Mouse (Mus musculus) liver, adult 2 months (tissue): ENCODE data around the gene Olfr718-ps1. TPM values are rescaled to one million over a fixed set of nuclear protein-coding genes. Genes with fewer than 3 reads are reported as not detected.

ENCODE experiments used
- DNase-seq: peaks from one replicate; pipeline ENCODE4 v3.0.0-alpha.2; 2011; ENCODE audit warnings: low read depth, low spot score; ENCODE audit errors: extremely low read depth
- H3K27ac ChIP-seq: fragments of 200-500 bp; replicated peaks from 2 replicates; pipeline ENCODE4 v1.5.1; 2012; ENCODE audit warnings: low read depth, mild to moderate bottlenecking, control low read depth, inconsistent platforms, low read length; ENCODE audit not compliant: insufficient read depth
- H3K27me3 ChIP-seq: fragments of 200-500 bp; 2 replicates; pipeline ENCODE4 v1.6.1; 2012; ENCODE audit warnings: mild to moderate bottlenecking, moderate library complexity, low read length, inconsistent platforms; ENCODE audit not compliant: control insufficient read depth, insufficient read depth
- H3K36me3 ChIP-seq: fragments of 200-500 bp; 2 replicates; pipeline ENCODE4 v1.6.1; 2012; ENCODE audit warnings: low read length, inconsistent platforms; ENCODE audit not compliant: control insufficient read depth, insufficient read depth
- H3K4me1 ChIP-seq: fragments of 200-500 bp; 2 replicates; pipeline ENCODE4 v1.6.1; 2011; ENCODE audit warnings: low read length; ENCODE audit not compliant: control insufficient read depth, insufficient read depth
- H3K4me3 ChIP-seq: fragments of 200-500 bp; 2 replicates; pipeline ENCODE4 v1.5.1; 2011; ENCODE audit warnings: low read depth, mild to moderate bottlenecking, control low read depth, low read length, moderate library complexity; ENCODE audit not compliant: insufficient read depth
- H3K79me2 ChIP-seq: fragments of 200-500 bp; 2 replicates; pipeline ENCODE4 v1.6.1; 2012; ENCODE audit warnings: inconsistent platforms, mild to moderate bottlenecking, low read length, moderate library complexity; ENCODE audit not compliant: control insufficient read depth, insufficient read depth
- H3K9ac ChIP-seq: fragments of 200-500 bp; 2 replicates; pipeline ENCODE4 v1.6.1; 2012; ENCODE audit warnings: low read depth, mild to moderate bottlenecking, control low read depth, inconsistent platforms, low read length
- CTCF ChIP-seq: fragments of 200-500 bp; IDR thresholded peaks from 2 replicates; pipeline ENCODE4 v1.5.1; 2011; ENCODE audit warnings: low read depth, low read length, control low read depth
- POLR2A ChIP-seq: fragments of 200-500 bp; IDR thresholded peaks from 2 replicates; pipeline ENCODE4 v1.6.1; 2011; ENCODE audit warnings: low read length, control low read depth; ENCODE audit not compliant: insufficient read depth; ENCODE audit errors: extremely low read depth
- WGBS: fragments of 180-500 bp; shearing (Covaris S2); methylation state at CpG from one replicate; pipeline ENCODE4 v1.1.7; 2018; 5-methylcytosine and 5-hydroxymethylcytosine counted together
- polyA plus RNA-seq: library from polyadenylated mRNA; depleted of rRNA; stranded (reverse); fragments of >200 nt; gene quantifications from 2 replicates; pipeline ENCODE4 v1.2.3, GENCODE M21; 2012
- total RNA-seq: library from RNA; depleted of rRNA; stranded (reverse); fragments of >200 nt; gene quantifications from 2 replicates; pipeline ENCODE4 v1.2.3, GENCODE M21; 2014

Gene Olfr718-ps1
- total and polyA plus RNA-seq, 2 experiments, result not detected

GRCm38 (mm10) chr5:143126908-143127307 lies 20.5 kb downstream of the Olfr718-ps1 start:
- Histone ChIP-seq H3K9ac (no peak overlapping the region), H3K4me3 (no peak overlapping the region), H3K36me3 (no peaks in the 10 kb centered on the region), H3K4me1 (no peaks in the 10 kb centered on the region), H3K27ac (no peak overlapping the region), H3K79me2 (no peaks in the 10 kb centered on the region), H3K27me3 (no peaks in the 10 kb centered on the region)
- TF ChIP-seq CTCF (no peak), POLR2A (no peak)
- WGBS, result 75% methylated on average over 4 of the region's 4 CpGs
- DNase-seq, result no peak

GRCm38 (mm10) chr5:143126089-143126488 lies 21.3 kb downstream of the Olfr718-ps1 start:
- Histone ChIP-seq H3K27ac (no peak overlapping the region), H3K9ac (no peak overlapping the region), H3K4me1 (no peaks in the 10 kb centered on the region), H3K36me3 (no peaks in the 10 kb centered on the region), H3K79me2 (no peaks in the 10 kb centered on the region), H3K27me3 (no peaks in the 10 kb centered on the region), H3K4me3 (no peak overlapping the region)
- 93% methylated on average over 8 of the region's 9 CpGs for WGBS
- TF ChIP-seq POLR2A (no peak), CTCF (no peak)
- DNase-seq, result no peak

GRCm38 (mm10) chr5:143125601-143126000 lies 21.8 kb downstream of the Olfr718-ps1 start:
- Histone ChIP-seq H3K9ac (no peak overlapping the region), H3K4me1 (no peaks in the 10 kb centered on the region), H3K27ac (no peak overlapping the region), H3K27me3 (no peaks in the 10 kb centered on the region), H3K4me3 (no peak overlapping the region), H3K36me3 (no peaks in the 10 kb centered on the region), H3K79me2 (no peaks in the 10 kb centered on the region)
- WGBS, result 86% methylated on average over 7 of the region's 7 CpGs
- no peak for DNase-seq
- TF ChIP-seq CTCF (no peak), POLR2A (no peak)

- H3K79me2 ChIP-seq, result no peaks in the 10 kb centered on the region
- TF ChIP-seq CTCF (no peak), POLR2A (no peak)
- no peaks in the 10 kb centered on the region for H3K27me3 ChIP-seq
- no peak overlapping the region for H3K27ac ChIP-seq
- no peaks in the 10 kb centered on the region for H3K4me1 ChIP-seq
- no peak for DNase-seq
- H3K4me3 ChIP-seq, result no peak overlapping the region
- H3K9ac ChIP-seq, result no peak overlapping the region
- WGBS, result 72% methylated on average over 4 of the region's 4 CpGs
- H3K36me3 ChIP-seq, result no peaks in the 10 kb centered on the region
These were observed 22.5 kb downstream of the Olfr718-ps1 start for GRCm38 (mm10) chr5:143124805-143125378.

- Histone ChIP-seq H3K36me3 (no peaks in the 10 kb centered on the region), H3K79me2 (no peaks in the 10 kb centered on the region), H3K4me3 (no peak overlapping the region), H3K27me3 (no peaks in the 10 kb centered on the region), H3K4me1 (no peaks in the 10 kb centered on the region), H3K9ac (no peak overlapping the region), H3K27ac (no peak overlapping the region)
- WGBS, result 52% methylated on average over 1 of the region's 1 CpGs
- no peak for TF ChIP-seq POLR2A
- TF ChIP-seq CTCF, result no peak
- no peak for DNase-seq
These were observed 24.7 kb downstream of the Olfr718-ps1 start for GRCm38 (mm10) chr5:143122673-143123072.

- Histone ChIP-seq H3K79me2 (no peaks in the 10 kb centered on the region), H3K4me3 (no peak overlapping the region), H3K27ac (no peak overlapping the region), H3K4me1 (no peaks in the 10 kb centered on the region), H3K9ac (no peak overlapping the region), H3K36me3 (no peaks in the 10 kb centered on the region), H3K27me3 (no peaks in the 10 kb centered on the region)
- TF ChIP-seq CTCF, result no peak
- no peak for TF ChIP-seq POLR2A
- no peak for DNase-seq
- WGBS, result 86% methylated on average over 8 of the region's 8 CpGs
These were observed 25.3 kb downstream of the Olfr718-ps1 start for GRCm38 (mm10) chr5:143122125-143122524.
